Mouse (Mus musculus) thymus, adult 2 months (tissue): ENCODE measurements around the gene 4930412O13Rik. TPM values are rescaled to one million over a fixed set of nuclear protein-coding genes. Genes with fewer than 3 reads are reported as not detected.

Experiments used
- DNase-seq: peaks from one replicate; pipeline ENCODE4 v3.0.0; 2021
- H3K27ac ChIP-seq: fragments of 200-500 bp; 2 replicates; pipeline ENCODE4 v1.5.1; 2012; ENCODE audit warnings: low read length, control low read depth; ENCODE audit not compliant: control insufficient read depth, insufficient read depth
- H3K27me3 ChIP-seq: fragments of 200-500 bp; 2 replicates; pipeline ENCODE4 v1.6.1; 2012; ENCODE audit warnings: mild to moderate bottlenecking, low read length, moderate library complexity, mixed read lengths; ENCODE audit not compliant: control insufficient read depth, insufficient read depth
- H3K36me3 ChIP-seq: fragments of 200-500 bp; 2 replicates; pipeline ENCODE4 v1.6.1; 2012; ENCODE audit warnings: mild to moderate bottlenecking, low read length, moderate library complexity; ENCODE audit not compliant: control insufficient read depth, insufficient read depth
- H3K4me1 ChIP-seq: fragments of 200-500 bp; replicated peaks from 2 replicates; pipeline ENCODE4 v1.6.1; 2012; ENCODE audit warnings: low read length; ENCODE audit not compliant: control insufficient read depth, insufficient read depth
- H3K4me3 ChIP-seq: fragments of 200-500 bp; 2 replicates; pipeline ENCODE4 v1.5.1; 2012; ENCODE audit warnings: mild to moderate bottlenecking, low read length, control low read depth, moderate library complexity; ENCODE audit not compliant: control insufficient read depth, insufficient read depth
- CTCF ChIP-seq: fragments of 200-500 bp; IDR thresholded peaks from 2 replicates; pipeline ENCODE4 v1.5.1; 2012; ENCODE audit warnings: mild to moderate bottlenecking, control low read depth, low read length, moderate library complexity, borderline replicate concordance; ENCODE audit not compliant: control insufficient read depth, poor library complexity, insufficient read depth; ENCODE audit errors: extremely low read depth
- POLR2A ChIP-seq: fragments of 200-500 bp; IDR thresholded peaks from 2 replicates; pipeline ENCODE4 v1.6.1; 2012; ENCODE audit warnings: mild to moderate bottlenecking, low read length, control low read depth, moderate library complexity; ENCODE audit not compliant: control insufficient read depth, poor library complexity, insufficient read depth; ENCODE audit errors: extremely low read depth
- WGBS: fragments of 180-500 bp; shearing (Covaris S2); methylation state at CpG from one replicate; pipeline ENCODE4 v1.1.7; 2018; 5-methylcytosine and 5-hydroxymethylcytosine counted together
- polyA plus RNA-seq: library from polyadenylated mRNA; depleted of rRNA; stranded (reverse); fragments of >200 nt; gene quantifications from 2 replicates; pipeline ENCODE4 v1.2.3, GENCODE M21; 2012

The 4930412O13Rik gene
- polyA plus RNA-seq, 1 experiment: not detected

- WGBS: 12% methylated on average over 19 of the region's 19 CpGs
- peaks cover 35% of the 10 kb centered on the region for H3K27me3 ChIP-seq
- H3K4me1 ChIP-seq: peaks cover 6% of the 10 kb centered on the region
- no peaks in the 10 kb centered on the region for H3K36me3 ChIP-seq
- H3K4me3 ChIP-seq: no peak overlapping the region
- no peak overlapping the region for H3K27ac ChIP-seq
- TF ChIP-seq CTCF (no peak), POLR2A (no peak)
- no peak for DNase-seq
Measured at GRCm38 (mm10) chr2:9894836-9895593, 14.0 kb downstream of the 4930412O13Rik start.

GRCm38 (mm10) chr2:9896097-9896770 is 15.2 kb downstream of the 4930412O13Rik start:
- 10% methylated on average over 22 of the region's 22 CpGs for WGBS
- peaks cover 3% of the 10 kb centered on the region for H3K4me1 ChIP-seq
- no peaks in the 10 kb centered on the region for H3K36me3 ChIP-seq
- no peak overlapping the region for H3K4me3 ChIP-seq
- no peak for TF ChIP-seq CTCF
- TF ChIP-seq POLR2A: no peak
- H3K27ac ChIP-seq: no peak overlapping the region
- no peak for DNase-seq
- H3K27me3 ChIP-seq: peaks cover 31% of the 10 kb centered on the region

GRCm38 (mm10) chr2:9897846-9898245 is 16.8 kb downstream of the 4930412O13Rik start:
- Histone ChIP-seq H3K4me3 (no peak overlapping the region), H3K4me1 (peaks cover 3% of the 10 kb centered on the region), H3K27me3 (peaks cover 31% of the 10 kb centered on the region), H3K27ac (no peak overlapping the region), H3K36me3 (no peaks in the 10 kb centered on the region)
- no peak for TF ChIP-seq POLR2A
- TF ChIP-seq CTCF: no peak
- DNase-seq: no peak
- WGBS: 66% methylated on average over 8 of the region's 8 CpGs

- Histone ChIP-seq H3K27ac (no peak overlapping the region), H3K4me3 (no peak overlapping the region)
Measured at GRCm38 (mm10) chr2:9903854-9904560, 23.0 kb downstream of the 4930412O13Rik start.

GRCm38 (mm10) chr2:9905995-9906394 is 24.9 kb downstream of the 4930412O13Rik start:
- 29% methylated on average over 11 of the region's 11 CpGs for WGBS
- no peak for DNase-seq
- Histone ChIP-seq H3K36me3 (no peaks in the 10 kb centered on the region), H3K27me3 (no peaks in the 10 kb centered on the region), H3K4me1 (no peaks in the 10 kb centered on the region), H3K27ac (no peak overlapping the region), H3K4me3 (no peak overlapping the region)
- TF ChIP-seq POLR2A (no peak), CTCF (no peak)

More at GRCm38 (mm10) chr2:9903854-9904560, 23.0 kb downstream of the 4930412O13Rik start:
- Histone ChIP-seq H3K27me3 (no peaks in the 10 kb centered on the region), H3K36me3 (no peaks in the 10 kb centered on the region), H3K4me1 (no peaks in the 10 kb centered on the region)
- TF ChIP-seq POLR2A: no peak
- no peak for TF ChIP-seq CTCF
- DNase-seq: no peak
- 76% methylated on average over 14 of the region's 14 CpGs for WGBS

GRCm38 (mm10) chr2:9917602-9918001 is 36.5 kb downstream of the 4930412O13Rik start:
- H3K36me3 ChIP-seq: peaks cover 17% of the 10 kb centered on the region; the same call in 1 of the 2 replicates
- H3K4me3 ChIP-seq: no peak overlapping the region
- DNase-seq: no peak
- TF ChIP-seq CTCF: no peak
- no peak for TF ChIP-seq POLR2A
- H3K27ac ChIP-seq: no peak overlapping the region
- H3K27me3 ChIP-seq: no peaks in the 10 kb centered on the region
- no peaks in the 10 kb centered on the region for H3K4me1 ChIP-seq
- 96% methylated on average over 9 of the region's 9 CpGs for WGBS
